ENCODE assay signal across 10 mouse cellular contexts in the genomic region with DNA sequence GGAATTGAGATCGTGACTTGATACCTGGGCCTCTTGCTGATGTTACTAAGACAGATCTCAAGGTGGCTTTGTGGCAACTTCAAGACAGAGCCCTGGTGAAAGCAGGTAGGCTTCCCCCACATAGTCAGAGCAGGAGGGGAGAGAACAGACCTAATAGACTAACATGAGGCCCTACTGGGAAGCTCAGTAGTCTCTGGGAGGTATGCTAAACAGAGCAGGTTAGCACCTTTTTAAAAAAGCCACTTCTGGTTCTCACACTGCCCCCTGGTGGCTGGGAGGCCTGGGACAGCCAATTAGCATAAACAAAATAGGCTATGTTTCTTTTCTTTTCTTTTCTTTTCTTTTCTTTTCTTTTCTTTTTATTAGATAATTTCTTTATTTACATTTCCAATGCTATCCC. TPM values are rescaled to one million over a fixed set of nuclear protein-coding genes. Genes with fewer than 3 reads are reported as not detected.
DNase-seq lines count a peak whose midpoint lies in the region; ATAC-seq and TF ChIP-seq lines count a peak whose summit lies in the region.
"Had no signal": no experiment of that assay in that cellular context is flagged by ENCODE, and none has a peak within 500 bp of the region (broad histone marks: within the 10 kb centered on the region; RNA-seq: fewer than 3 reads in every experiment).

No protein-coding gene starts in this region.

- TF ChIP-seq POLR2A in kidney, adult 2 months (IDR thresholded peaks at IDR 0.05; ENCODE audit: low read depth, low read length): no peak
- no peak for TF ChIP-seq POLR2A in ES-Bruce4 (IDR thresholded peaks at IDR 0.05; ENCODE audit: insufficient read depth, low read length)

- H3K27ac ChIP-seq in kidney, adult 2 months (ENCODE audit: insufficient read depth, low read depth, low read length): no peak overlapping the region
- H3K27ac ChIP-seq in ES-Bruce4 (ENCODE audit: insufficient read depth, low read length): no peak overlapping the region
- H3K27ac ChIP-seq: hindbrain, embryonic 13.5 days; macrophage had no signal

- 84% methylated on average over 1 of the region's 1 CpGs for WGBS in kidney, adult 2 months

- H3K9ac ChIP-seq in ES-Bruce4 (ENCODE audit: low read depth, poor library complexity, severe bottlenecking): no peak overlapping the region
- H3K9ac ChIP-seq: hindbrain, embryonic 13.5 days had no signal

- peak; percentile 55 for TF ChIP-seq CTCF in kidney, adult 2 months (conservative IDR thresholded peaks at IDR 0.05; ENCODE audit: insufficient read depth, insufficient read length, low read depth, low read length)
- TF ChIP-seq CTCF in ES-Bruce4 (IDR thresholded peaks at IDR 0.05; ENCODE audit: low read depth, low read length): peak; percentile 58

- H3K9me3 ChIP-seq in ES-Bruce4 (replicated peaks; ENCODE audit: control insufficient read depth, insufficient read depth, low read length, poor library complexity, severe bottlenecking): no peaks in the 10 kb centered on the region
- H3K9me3 ChIP-seq: hindbrain, embryonic 13.5 days had no signal

- H3K27me3 ChIP-seq in kidney, adult 2 months (replicated peaks; ENCODE audit: control insufficient read depth, insufficient read depth, low read length): no peaks in the 10 kb centered on the region
- H3K27me3 ChIP-seq in ES-Bruce4 (ENCODE audit: control insufficient read depth, insufficient read depth, low read length, poor library complexity, severe bottlenecking): no peaks in the 10 kb centered on the region
- H3K27me3 ChIP-seq: hindbrain, embryonic 13.5 days had no signal

- no peak for TF ChIP-seq EP300 in ES-Bruce4 (IDR thresholded peaks at IDR 0.05; ENCODE audit: insufficient read depth, low read depth, low read length)

- no peaks in the 10 kb centered on the region for H3K4me1 ChIP-seq in kidney, adult 2 months (ENCODE audit: control insufficient read depth, insufficient read depth, low read length)
- H3K4me1 ChIP-seq in ES-Bruce4 (ENCODE audit: control insufficient read depth, insufficient read depth, low read length): no peaks in the 10 kb centered on the region

- no peak overlapping the region for H3K4me3 ChIP-seq in kidney, adult 2 months (ENCODE audit: insufficient read depth, low read depth, low read length)
- no peak overlapping the region for H3K4me3 ChIP-seq in ES-Bruce4 (ENCODE audit: low read depth, low read length)
- H3K4me3 ChIP-seq: hindbrain, embryonic 13.5 days had no signal

- ATAC-seq in erythroblast, adult 5-6 weeks (replicated peaks; ENCODE audit: low FRiP score, poor library complexity, severe bottlenecking): no peak

- H3K36me3 ChIP-seq in kidney, adult 2 months (ENCODE audit: control insufficient read depth, insufficient read depth, low read length): no peaks in the 10 kb centered on the region
- no peaks in the 10 kb centered on the region for H3K36me3 ChIP-seq in ES-Bruce4 (ENCODE audit: control insufficient read depth, insufficient read depth, low read length, poor library complexity, severe bottlenecking)
- H3K36me3 ChIP-seq: hindbrain, embryonic 13.5 days had no signal

- DNase-seq in kidney, adult 2 months: no peak
- no peak for DNase-seq in kidney, adult 9 months
- peak; percentile 21 for DNase-seq in c-Kit-positive CD71-positive TER-119-negative erythroid progenitor cells, embryonic 14.5 days (ENCODE audit: low read depth)
- peak; percentile 36 for DNase-seq in retina, postnatal 1 day
- DNase-seq in right cerebral cortex, postnatal 25 days: no peak
- no peak for DNase-seq in neural tube, embryonic 10.5 days (ENCODE audit: extremely low spot score, low spot score)

RNA-seq across cellular contexts. Expression of gene Ksr1, which starts 46.0 kb away (rescaled TPM):
- polyA plus RNA-seq in kidney, adult 2 months (2012; rRNA removed): 7.8 and 9.8 TPM in 2 replicates
- polyA plus RNA-seq in ES-Bruce4 (2011; ENCODE audit: insufficient read depth, insufficient read length, low read depth, missing spikeins): 7.7 and 10.1 TPM in 2 replicates
- total RNA-seq in erythroblast, adult 5-6 weeks (2015; ENCODE audit: low replicate concordance): 4.2 and 6.3 TPM in 2 replicates
- total RNA-seq in erythroblast, adult 5-6 weeks (2017; ENCODE audit: low replicate concordance): 7.2 and 21.1 TPM in 2 replicates

Comparison
In these comparisons a context has a peak if more than half of its experiments do, and no peak if none do; other contexts are left out.
1. DNase-seq: peak in c-Kit-positive CD71-positive TER-119-negative erythroid progenitor cells, embryonic 14.5 days (single experiment) and retina, postnatal 1 day (single experiment); none in kidney, adult 2 months (single experiment), kidney, adult 9 months (single experiment), right cerebral cortex, postnatal 25 days (single experiment) and neural tube, embryonic 10.5 days (single experiment).